In genomic region chr1:75826202-75826601, GRCm38 (mm10) we compare ENCODE assay signal across 22 mouse cellular contexts.
DNase-seq lines count a peak whose midpoint lies in the region; ATAC-seq lines count a peak whose summit lies in the region.
"Had no signal": no experiment of that assay in that cellular context is flagged by ENCODE, and none has a peak within 500 bp of the region (broad histone marks: within the 10 kb centered on the region; RNA-seq: fewer than 3 reads in every experiment).

No protein-coding gene starts in this region.

- 54% methylated on average over 5 of the region's 5 CpGs for WGBS in embryonic facial prominence, embryonic 11.5 days
- WGBS in embryonic facial prominence, embryonic 10.5 days, result 66% methylated on average over 5 of the region's 5 CpGs
- 38% methylated on average over 5 of the region's 5 CpGs for WGBS in embryonic facial prominence, embryonic 15.5 days

- H3K27ac ChIP-seq in embryonic facial prominence, embryonic 11.5 days (replicated peaks; ENCODE audit: low read depth, low read length), result no peak overlapping the region
- no peak overlapping the region for H3K27ac ChIP-seq in embryonic facial prominence, embryonic 10.5 days (replicated peaks)
- 0 out of 2 replicates have a peak overlapping the region, but pooled peaks have one; percentile 3 for H3K27ac ChIP-seq in embryonic facial prominence, embryonic 15.5 days (replicated peaks)
- H3K27ac ChIP-seq: hindbrain, embryonic 12.5 days; left cerebral cortex, adult 2 months; limb, embryonic 10.5 days had no signal

- no peaks in the 10 kb centered on the region for H3K27me3 ChIP-seq in embryonic facial prominence, embryonic 11.5 days (ENCODE audit: control insufficient read depth, insufficient read depth, low read length)
- no peaks in the 10 kb centered on the region for H3K27me3 ChIP-seq in embryonic facial prominence, embryonic 10.5 days (replicated peaks; ENCODE audit: low read depth, poor library complexity, severe bottlenecking)
- no peaks in the 10 kb centered on the region for H3K27me3 ChIP-seq in embryonic facial prominence, embryonic 15.5 days
- H3K27me3 ChIP-seq: hindbrain, embryonic 12.5 days had no signal

- no peak for ATAC-seq in embryonic facial prominence, embryonic 11.5 days (replicated peaks; ENCODE audit: insufficient number of reproducible peaks, low FRiP score, low TSS enrichment, low read depth)
- no peak for ATAC-seq in embryonic facial prominence, embryonic 15.5 days (ENCODE audit: insufficient number of reproducible peaks, low FRiP score, low TSS enrichment, low read depth)
- ATAC-seq: liver, postnatal 0 days; midbrain, embryonic 16.5 days had no signal

- no peaks in the 10 kb centered on the region for H3K36me3 ChIP-seq in embryonic facial prominence, embryonic 11.5 days (replicated peaks; ENCODE audit: control insufficient read depth, insufficient read depth, low read depth, low read length)
- no peaks in the 10 kb centered on the region for H3K36me3 ChIP-seq in embryonic facial prominence, embryonic 10.5 days (replicated peaks)
- H3K36me3 ChIP-seq in embryonic facial prominence, embryonic 15.5 days, result no peaks in the 10 kb centered on the region
- H3K36me3 ChIP-seq: hindbrain, embryonic 12.5 days; limb, embryonic 10.5 days had no signal

- no peaks in the 10 kb centered on the region for H3K9me3 ChIP-seq in embryonic facial prominence, embryonic 11.5 days (replicated peaks; ENCODE audit: control insufficient read depth, low read length)
- H3K9me3 ChIP-seq in embryonic facial prominence, embryonic 10.5 days, result no peaks in the 10 kb centered on the region
- H3K9me3 ChIP-seq in embryonic facial prominence, embryonic 15.5 days (replicated peaks), result 0 out of 2 replicates have a peak, but pooled peaks cover 3% of the 10 kb centered on the region
- H3K9me3 ChIP-seq: hindbrain, embryonic 12.5 days; limb, embryonic 10.5 days had no signal

- no peak overlapping the region for H3K4me3 ChIP-seq in embryonic facial prominence, embryonic 11.5 days (ENCODE audit: low read depth, low read length)
- no peak overlapping the region for H3K4me3 ChIP-seq in embryonic facial prominence, embryonic 10.5 days
- H3K4me3 ChIP-seq in embryonic facial prominence, embryonic 15.5 days (replicated peaks), result no peak overlapping the region
- H3K4me3 ChIP-seq: erythroblast, embryonic 14.5 days; hindbrain, embryonic 12.5 days; left cerebral cortex, adult 2 months; limb, embryonic 10.5 days had no signal

- H3K9ac ChIP-seq in embryonic facial prominence, embryonic 11.5 days (replicated peaks; ENCODE audit: low read length), result no peak overlapping the region
- no peak overlapping the region for H3K9ac ChIP-seq in embryonic facial prominence, embryonic 15.5 days
- H3K9ac ChIP-seq: hindbrain, embryonic 12.5 days; liver, postnatal 0 days had no signal

- DNase-seq in embryonic facial prominence, embryonic 11.5 days (ENCODE audit: low spot score), result peak; percentile 19
- no peak for DNase-seq in embryonic facial prominence, embryonic 10.5 days (ENCODE audit: low spot score)
- peak; percentile 16 to 60 for DNase-seq in layer of hippocampus, postnatal 14 days (ENCODE audit: low spot score in 2 of 2)
- DNase-seq in layer of hippocampus, adult 8-10 months (ENCODE audit: low spot score in 2 of 2), result no peak
- DNase-seq in cerebellum, postnatal 14 days, result peak; percentile 25 to 52
- no peak for DNase-seq in kidney, postnatal 10 days
- no peak for DNase-seq in ovary, postnatal 36 days (ENCODE audit: low spot score)
- DNase-seq: adrenal gland, postnatal 36 days; B cell, adult 2 months; heart, postnatal 10 days; kidney, adult 18-20 months; kidney, postnatal 25 days; liver, postnatal 0 days; lung, postnatal 14 days; thymus, postnatal 36 days had no signal

- no peaks in the 10 kb centered on the region for H3K4me1 ChIP-seq in embryonic facial prominence, embryonic 11.5 days (ENCODE audit: control insufficient read depth, insufficient read depth, low read length)
- peaks cover 13% of the 10 kb centered on the region; the same call in 1 of the 2 replicates for H3K4me1 ChIP-seq in embryonic facial prominence, embryonic 10.5 days
- no peaks in the 10 kb centered on the region for H3K4me1 ChIP-seq in embryonic facial prominence, embryonic 15.5 days
- H3K4me1 ChIP-seq: hindbrain, embryonic 12.5 days had no signal

- H3K4me2 ChIP-seq in embryonic facial prominence, embryonic 11.5 days (ENCODE audit: low read depth, low read length), result no peak overlapping the region
- no peak overlapping the region for H3K4me2 ChIP-seq in embryonic facial prominence, embryonic 15.5 days (replicated peaks)
- H3K4me2 ChIP-seq: heart, embryonic 11.5 days; hindbrain, embryonic 12.5 days had no signal

Comparison
In these comparisons a context has a peak if more than half of its experiments do, and no peak if none do; other contexts are left out.
1. DNase-seq: peak in embryonic facial prominence, embryonic 11.5 days (single experiment), layer of hippocampus, postnatal 14 days (2 of 2) and cerebellum, postnatal 14 days (2 of 2); none in embryonic facial prominence, embryonic 10.5 days (single experiment), layer of hippocampus, adult 8-10 months (0 of 2), kidney, postnatal 10 days (single experiment) and ovary, postnatal 36 days (single experiment).